In the genomic region with DNA sequence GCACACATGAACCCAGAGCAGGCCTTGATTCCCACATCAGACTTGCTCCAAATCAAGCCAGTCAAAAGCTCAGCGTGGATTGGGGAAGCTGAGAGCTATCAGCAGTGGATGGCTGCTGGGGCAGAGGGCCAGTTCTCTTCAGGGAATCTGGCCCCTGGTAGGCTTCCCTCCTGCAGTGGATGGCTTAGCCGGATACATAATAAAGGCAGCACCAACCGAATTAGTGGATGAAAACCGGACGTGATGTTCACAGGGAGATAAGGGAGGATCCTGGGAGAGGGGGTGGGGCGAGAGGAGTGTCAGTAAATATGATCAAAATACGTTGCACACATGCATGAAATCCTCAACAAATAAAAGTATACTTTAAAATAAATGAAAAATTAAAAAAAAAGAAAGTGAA, we compare ENCODE assay signal across 18 mouse cellular contexts.
A peak's percentile ranks its signal among the peaks of the same experiment; 100 is the strongest.
DNase-seq lines count a peak whose midpoint lies in the region; ATAC-seq lines count a peak whose summit lies in the region.
"Had no signal": no experiment of that assay in that cellular context is flagged by ENCODE, and none has a peak within 500 bp of the region (broad histone marks: within the 10 kb centered on the region; RNA-seq: fewer than 3 reads in every experiment).

No protein-coding gene starts in this region.

- WGBS in hindbrain, embryonic 13.5 days = 23% methylated on average over 7 of the region's 7 CpGs
- 31% methylated on average over 7 of the region's 7 CpGs for WGBS in hindbrain, embryonic 10.5 days
- 22% methylated on average over 7 of the region's 7 CpGs for WGBS in liver, embryonic 15.5 days (ENCODE audit: insufficient replicate concordance)

- no peak overlapping the region for H3K4me2 ChIP-seq in hindbrain, embryonic 13.5 days
- H3K4me2 ChIP-seq in liver, embryonic 15.5 days = peak overlapping the region; percentile 4; the same call in 1 of the 2 replicates
- H3K4me2 ChIP-seq: hindbrain, embryonic 14.5 days; intestine, embryonic 15.5 days had no signal

- H3K36me3 ChIP-seq in hindbrain, embryonic 13.5 days = no peaks in the 10 kb centered on the region
- no peaks in the 10 kb centered on the region for H3K36me3 ChIP-seq in hindbrain, embryonic 10.5 days
- H3K36me3 ChIP-seq in liver, embryonic 15.5 days (replicated peaks) = no peaks in the 10 kb centered on the region
- H3K36me3 ChIP-seq: heart, embryonic 10.5 days; intestine, embryonic 15.5 days had no signal

- H3K9me3 ChIP-seq in hindbrain, embryonic 13.5 days = no peaks in the 10 kb centered on the region
- H3K9me3 ChIP-seq in hindbrain, embryonic 10.5 days = no peaks in the 10 kb centered on the region
- no peaks in the 10 kb centered on the region for H3K9me3 ChIP-seq in liver, embryonic 15.5 days (replicated peaks)
- H3K9me3 ChIP-seq: heart, embryonic 10.5 days; intestine, embryonic 15.5 days had no signal

- no peak for ATAC-seq in hindbrain, embryonic 13.5 days (ENCODE audit: low FRiP score)
- ATAC-seq in liver, embryonic 15.5 days (ENCODE audit: insufficient read depth) = 0 out of 2 replicates have a peak, but pooled peaks have one; percentile 45
- ATAC-seq: intestine, embryonic 15.5 days; Patski had no signal

- H3K4me3 ChIP-seq in hindbrain, embryonic 13.5 days = no peak overlapping the region
- no peak overlapping the region for H3K4me3 ChIP-seq in hindbrain, embryonic 10.5 days
- no peak overlapping the region for H3K4me3 ChIP-seq in liver, embryonic 15.5 days (replicated peaks)
- H3K4me3 ChIP-seq: heart, embryonic 10.5 days; intestine, embryonic 15.5 days had no signal

- H3K27ac ChIP-seq in hindbrain, embryonic 13.5 days = 0 out of 2 replicates have a peak overlapping the region, but pooled peaks have one; percentile 35
- no peak overlapping the region for H3K27ac ChIP-seq in hindbrain, embryonic 10.5 days
- no peak overlapping the region for H3K27ac ChIP-seq in liver, embryonic 15.5 days (replicated peaks)
- H3K27ac ChIP-seq: heart, embryonic 10.5 days; hindbrain, embryonic 14.5 days; intestine, embryonic 15.5 days had no signal

- no peaks in the 10 kb centered on the region for H3K27me3 ChIP-seq in hindbrain, embryonic 13.5 days
- H3K27me3 ChIP-seq in hindbrain, embryonic 10.5 days (ENCODE audit: insufficient read depth, poor library complexity, severe bottlenecking) = 0 out of 2 replicates have a peak, but pooled peaks cover 3% of the 10 kb centered on the region
- H3K27me3 ChIP-seq in liver, embryonic 15.5 days = no peaks in the 10 kb centered on the region
- H3K27me3 ChIP-seq: intestine, embryonic 15.5 days; Patski had no signal

- DNase-seq in hindbrain, embryonic 10.5 days (ENCODE audit: low spot score) = no peak
- peak; percentile 78 for DNase-seq in MEL-GATA-1-ER (ENCODE audit: extremely low read depth, low read depth)
- DNase-seq in c-Kit-negative CD71-positive TER-119-positive erythroid progenitor cells, embryonic 14.5 days (ENCODE audit: low read depth, low spot score) = peak; percentile 16
- no peak for DNase-seq in layer of hippocampus, adult 18-20 months (ENCODE audit: low spot score in 2 of 2)
- DNase-seq in layer of hippocampus, postnatal 14 days (ENCODE audit: low spot score in 2 of 2) = no peak
- DNase-seq: adrenal gland, postnatal 14 days; cerebellum, adult 8-10 months; kidney, adult 9 months; kidney, postnatal 25 days; lung, adult 2 months; lung, postnatal 4 days; thymus, postnatal 36 days had no signal

- peaks cover 23% of the 10 kb centered on the region for H3K4me1 ChIP-seq in hindbrain, embryonic 13.5 days (replicated peaks)
- peaks cover 36% of the 10 kb centered on the region for H3K4me1 ChIP-seq in hindbrain, embryonic 10.5 days (replicated peaks)
- H3K4me1 ChIP-seq in liver, embryonic 15.5 days (replicated peaks) = peaks cover 56% of the 10 kb centered on the region

- H3K9ac ChIP-seq in hindbrain, embryonic 13.5 days = peak overlapping the region; percentile 46; the same call in 1 of the 2 replicates
- H3K9ac ChIP-seq in liver, embryonic 15.5 days = no peak overlapping the region
- H3K9ac ChIP-seq: hindbrain, embryonic 14.5 days; intestine, embryonic 15.5 days had no signal

Comparison
In these comparisons a context has a peak if more than half of its experiments do, and no peak if none do; other contexts are left out.
1. DNase-seq: peak in MEL-GATA-1-ER (single experiment) and c-Kit-negative CD71-positive TER-119-positive erythroid progenitor cells, embryonic 14.5 days (single experiment); none in hindbrain, embryonic 10.5 days (single experiment), layer of hippocampus, adult 18-20 months (0 of 2) and layer of hippocampus, postnatal 14 days (0 of 2).